Mouse (Mus musculus): ENCODE results near the gene Foxp1.

Foxp1 gene

GRCm38 (mm10) chr6:99481568-99481967 is 41.0 kb downstream of the Foxp1 start:
- DNase-seq, result no peak

GRCm38 (mm10) chr6:99478873-99479650 is 43.5 kb downstream of the Foxp1 start:
- DNase-seq, result no peak

DNA sequence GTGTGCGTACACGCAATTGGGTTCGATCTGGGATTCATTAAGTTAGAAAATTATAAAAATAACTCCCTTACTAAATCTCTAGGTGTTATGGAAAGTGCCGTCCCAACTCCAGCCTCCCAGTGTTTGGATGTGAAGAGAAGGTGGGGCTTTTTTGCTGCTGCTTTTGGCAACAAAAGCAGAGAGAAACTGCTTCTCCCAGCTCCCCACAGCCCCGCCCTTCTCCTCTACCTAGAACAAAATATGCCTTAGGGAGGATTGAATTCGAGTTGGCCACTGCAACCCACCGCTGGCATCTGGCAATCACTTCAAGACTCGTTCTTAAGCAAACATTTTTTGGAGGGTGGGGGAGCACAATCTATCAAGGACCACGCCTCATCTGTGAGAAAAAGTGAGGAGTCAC is 47.5 kb downstream of the Foxp1 start:
- no peak for DNase-seq

- DNase-seq, result no peak
These were observed 51.6 kb downstream of the Foxp1 start for GRCm38 (mm10) chr6:99470906-99471305.

DNA sequence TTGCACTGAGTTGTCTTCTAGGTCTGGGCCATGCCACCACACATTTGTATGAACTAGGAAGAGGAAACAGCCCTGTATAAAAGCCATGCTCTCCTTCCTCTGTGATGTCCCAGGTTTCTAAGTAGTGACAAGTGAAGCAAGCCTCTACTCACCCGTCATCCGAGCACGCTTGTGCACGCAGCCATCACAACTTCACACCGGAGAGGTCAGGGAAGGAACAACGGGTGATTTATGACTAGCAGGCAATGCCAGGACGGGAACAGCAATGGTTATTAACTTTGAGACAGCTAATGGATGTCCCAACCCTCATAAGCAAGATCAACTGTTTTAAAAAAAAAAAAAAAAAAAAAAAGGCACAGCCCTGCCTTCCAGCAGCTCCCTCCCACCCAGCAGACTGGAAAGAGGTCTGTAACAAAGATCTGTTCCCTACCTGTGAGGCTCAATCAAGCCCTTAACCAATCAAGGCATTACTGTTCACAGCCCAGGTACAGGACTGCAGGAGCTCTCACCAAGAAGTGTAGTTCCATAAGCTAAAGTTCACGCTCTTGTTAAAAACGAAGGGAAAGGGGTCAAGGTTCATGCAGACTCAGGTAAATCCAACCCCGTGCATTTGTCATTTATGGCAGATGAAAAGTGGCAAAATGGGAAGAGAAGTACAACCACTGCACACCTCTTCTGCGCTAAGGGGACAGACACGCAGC is 53.2 kb downstream of the Foxp1 start:
- peak; percentile 36 for DNase-seq

- DNase-seq, result no peak
These were observed 54.7 kb downstream of the Foxp1 start for GRCm38 (mm10) chr6:99467831-99468230.

GRCm38 (mm10) chr6:99467109-99467508 is 55.4 kb downstream of the Foxp1 start:
- DNase-seq, result peak; percentile 62

DNA sequence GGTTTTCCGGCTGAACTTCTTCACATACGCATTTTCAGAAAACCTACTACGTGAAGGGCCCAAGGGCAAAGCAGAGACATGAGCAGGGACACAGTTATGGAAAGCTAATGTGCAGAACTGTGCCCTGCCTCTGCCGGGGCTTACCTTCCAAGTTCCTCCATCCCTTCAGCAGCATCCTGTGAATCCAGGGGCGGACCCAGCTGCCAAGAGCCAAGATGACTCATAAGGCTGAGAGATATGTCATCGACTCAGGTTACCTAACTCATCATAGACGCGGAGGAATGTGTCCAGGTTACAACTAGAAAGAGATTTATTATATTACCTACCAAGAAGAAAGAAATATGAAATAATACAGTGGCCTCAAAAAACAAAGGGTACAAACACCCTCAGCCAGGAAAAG is 56.2 kb downstream of the Foxp1 start:
- no peak for DNase-seq

DNA sequence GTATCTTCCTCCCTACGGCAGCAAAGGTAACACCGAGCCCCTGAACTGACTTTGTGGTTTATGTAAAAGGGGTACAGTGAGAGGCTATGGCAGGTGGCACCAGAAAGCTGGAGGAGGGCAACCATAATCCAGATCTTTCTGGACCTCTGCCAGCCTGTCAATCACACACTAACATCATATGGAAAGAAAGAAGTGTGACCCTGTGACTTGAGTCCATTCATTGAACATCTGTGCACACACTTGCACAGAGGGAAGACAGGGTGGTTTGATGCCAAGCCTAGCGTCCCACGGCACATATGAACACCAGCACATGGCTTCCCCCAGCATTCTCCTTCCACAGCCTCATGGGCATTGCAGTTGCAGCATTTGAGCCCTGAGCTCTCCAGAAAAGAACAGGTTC is 58.1 kb downstream of the Foxp1 start:
- no peak for DNase-seq

DNA sequence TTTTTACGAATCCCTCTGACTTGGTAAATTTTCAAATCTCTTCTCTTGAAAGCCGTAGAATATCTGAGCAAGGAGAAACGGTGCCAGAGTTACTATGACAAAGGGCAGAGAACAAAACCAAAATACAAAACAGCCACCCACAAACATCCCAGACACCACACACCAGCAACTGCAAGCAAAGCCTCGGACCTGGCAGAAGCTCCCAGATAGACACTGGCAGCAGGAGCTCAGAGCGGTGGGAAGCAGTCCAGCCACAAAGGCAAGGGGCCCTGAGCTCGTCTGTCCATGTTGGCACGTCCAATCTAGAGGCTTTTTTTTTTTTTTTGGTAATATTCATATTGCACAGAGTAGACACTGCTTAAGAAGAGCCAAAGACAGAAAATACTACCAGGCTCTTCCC is 58.6 kb downstream of the Foxp1 start:
- no peak for DNase-seq

GRCm38 (mm10) chr6:99458775-99459174 is 63.7 kb downstream of the Foxp1 start:
- no peak for DNase-seq

- no peak for DNase-seq
These were observed 68.6 kb downstream of the Foxp1 start for GRCm38 (mm10) chr6:99453763-99454520.

DNA sequence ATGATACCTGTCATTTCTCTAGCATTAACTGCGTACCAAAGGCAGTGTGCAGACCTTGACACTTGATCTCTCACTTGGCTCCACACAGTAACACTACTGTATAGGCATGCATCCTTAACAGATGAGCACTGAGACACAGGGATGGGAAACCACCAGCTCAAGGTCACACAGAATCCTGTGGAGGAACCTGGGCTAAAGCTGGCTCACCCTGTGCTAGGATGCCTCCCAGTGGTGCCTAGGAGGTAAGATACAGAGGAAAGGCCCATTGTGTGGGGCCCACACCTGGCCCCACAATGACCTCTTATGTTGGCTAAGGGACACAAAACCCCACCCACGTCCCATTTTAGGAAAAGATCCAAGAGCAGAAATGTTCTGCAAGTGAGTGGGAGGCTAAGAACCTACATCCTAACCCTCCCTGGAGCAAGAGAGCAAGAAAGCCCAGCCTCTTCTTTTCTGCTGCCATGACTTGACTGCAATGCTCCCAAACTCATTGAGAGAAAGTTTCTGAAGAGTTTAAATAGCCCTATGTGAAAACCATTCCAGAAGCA is 69.8 kb downstream of the Foxp1 start:
- DNase-seq, result no peak

DNA sequence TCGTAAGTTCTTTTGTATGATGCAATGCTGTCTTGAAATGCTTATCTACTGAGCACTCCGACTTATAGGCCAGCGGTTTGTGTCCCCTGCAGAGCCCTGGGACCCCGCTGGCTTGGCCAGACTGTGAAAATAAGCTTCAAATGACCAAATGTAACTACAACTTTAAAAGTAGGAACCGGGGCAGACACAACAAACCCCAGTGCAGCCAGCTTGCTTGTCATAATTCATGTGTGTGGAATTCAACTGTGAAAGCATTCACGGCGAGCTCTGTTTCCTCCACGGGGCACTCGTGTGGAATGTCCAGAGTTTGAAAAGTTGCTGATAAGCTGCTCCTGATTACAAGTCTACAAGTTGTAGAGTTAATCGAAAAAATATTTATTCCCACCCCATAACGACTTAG is 71.0 kb downstream of the Foxp1 start:
- DNase-seq, result peak; percentile 42

- no peak for DNase-seq
These were observed 75.1 kb downstream of the Foxp1 start for GRCm38 (mm10) chr6:99447447-99447846.

- no peak for DNase-seq
These were observed 75.6 kb downstream of the Foxp1 start for GRCm38 (mm10) chr6:99446801-99447415.

GRCm38 (mm10) chr6:99443460-99443859 is 79.1 kb downstream of the Foxp1 start:
- no peak for DNase-seq

DNA sequence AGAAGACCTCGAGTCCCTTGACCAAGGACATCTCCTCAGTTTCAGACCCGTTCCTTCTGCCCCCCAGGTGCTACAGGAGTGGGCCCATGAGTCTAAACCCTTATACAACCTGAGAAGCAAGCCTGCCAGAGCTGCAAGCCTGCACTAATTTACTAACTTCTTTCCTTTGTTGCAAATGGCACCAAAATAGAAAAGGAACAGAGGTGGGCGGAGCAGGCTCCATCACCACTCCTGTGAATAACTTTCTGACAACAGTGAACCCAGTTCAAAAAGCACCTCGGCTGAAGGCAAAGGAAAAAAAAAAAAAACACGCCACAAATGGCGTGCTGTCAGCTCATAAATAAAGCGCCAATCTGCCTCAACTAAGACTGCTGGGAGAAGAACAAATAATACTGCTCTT is 81.4 kb downstream of the Foxp1 start:
- no peak for DNase-seq

DNA sequence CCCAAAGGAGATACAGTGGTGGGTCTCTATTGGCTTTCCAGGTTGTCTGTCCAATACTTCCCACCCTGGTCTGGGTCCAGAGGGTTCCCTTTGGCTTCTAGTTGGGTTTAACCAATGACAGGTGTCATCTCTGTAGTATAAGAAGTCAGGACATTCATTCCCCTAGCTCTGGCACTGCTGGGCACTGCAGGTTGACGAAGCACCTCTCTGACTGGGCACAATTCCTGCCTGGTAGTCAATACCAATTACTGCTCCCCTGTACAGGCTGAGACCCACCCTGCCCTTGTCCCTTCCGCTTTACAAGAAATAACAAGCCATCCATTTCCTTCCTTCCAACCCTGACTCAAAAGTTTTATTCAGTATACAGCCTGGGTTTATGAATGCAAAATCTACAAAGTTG is 81.9 kb downstream of the Foxp1 start:
- no peak for DNase-seq

GRCm38 (mm10) chr6:99439878-99440361 is 82.6 kb downstream of the Foxp1 start:
- DNase-seq, result peak; percentile 66

DNA sequence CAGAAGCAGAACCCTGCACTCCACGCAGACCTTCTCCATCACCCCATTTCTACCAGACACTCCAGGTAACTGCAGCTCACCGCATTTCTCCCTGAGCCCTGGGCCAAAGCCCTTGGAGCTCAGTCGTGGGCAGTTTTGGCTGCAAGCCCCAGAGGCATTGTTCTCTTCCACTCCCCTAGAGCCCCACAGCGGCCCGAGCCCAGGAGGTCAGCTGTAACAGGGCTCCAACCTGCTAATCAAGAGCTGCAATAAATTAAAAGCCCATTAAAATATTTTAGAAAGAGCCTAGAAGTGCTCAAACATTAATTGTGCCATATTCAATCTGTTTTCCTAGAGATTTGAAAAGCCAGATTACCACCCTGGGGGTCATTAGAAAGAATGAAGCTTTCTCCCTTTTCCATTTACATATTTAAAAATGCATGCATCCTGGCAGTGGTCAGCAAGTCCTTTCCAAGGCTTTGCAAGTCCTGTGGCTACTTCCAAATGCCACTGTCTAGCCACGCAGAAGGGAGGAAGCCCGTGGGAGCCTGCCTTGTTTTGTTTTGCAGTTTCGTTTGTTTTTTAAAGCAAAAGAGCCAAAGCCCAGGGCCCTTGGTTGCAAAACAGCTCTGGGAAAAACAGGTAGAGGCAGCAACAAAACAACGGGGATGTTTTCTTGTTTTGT is 83.2 kb downstream of the Foxp1 start:
- peak; percentile 37 for DNase-seq

GRCm38 (mm10) chr6:99436371-99436770 is 86.2 kb downstream of the Foxp1 start:
- DNase-seq, result no peak
